Mouse (Mus musculus) spleen, postnatal 14 days (tissue): ENCODE results near the gene Cfap36.

ENCODE experiments used
- DNase-seq, 2 experiments: peaks; one replicate each; pipeline ENCODE4 v3.0.0; 2021 to 2022; ENCODE audit warnings: low spot score in 2 of 2

The Cfap36 gene

DNA sequence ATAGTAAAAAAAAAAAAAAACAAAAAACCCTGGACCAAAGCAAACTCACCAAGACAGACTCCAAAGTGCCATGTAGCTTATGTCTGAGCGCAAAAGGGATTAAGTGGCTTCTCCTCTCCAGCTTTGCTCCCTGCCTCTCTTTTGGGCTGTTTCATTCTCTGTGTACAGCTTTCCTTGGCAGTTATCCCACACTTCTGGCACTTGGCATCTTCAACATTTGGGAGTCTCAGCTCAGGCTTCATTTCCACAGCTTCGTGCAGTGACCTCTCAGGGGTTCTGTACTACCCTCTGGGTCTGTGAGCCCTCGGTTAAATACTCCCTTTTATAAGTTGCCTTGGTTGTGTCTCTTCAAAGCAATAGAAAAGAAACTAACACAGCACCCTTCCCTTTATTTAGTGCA, 66.6 kb downstream of the Cfap36 start:
- no peak for DNase-seq

GRCm38 (mm10) chr11:29179319-29179718, 67.9 kb downstream of the Cfap36 start:
- no peak for DNase-seq

- DNase-seq: no peak
These were observed 73.3 kb downstream of the Cfap36 start for GRCm38 (mm10) chr11:29173706-29174436.

DNA sequence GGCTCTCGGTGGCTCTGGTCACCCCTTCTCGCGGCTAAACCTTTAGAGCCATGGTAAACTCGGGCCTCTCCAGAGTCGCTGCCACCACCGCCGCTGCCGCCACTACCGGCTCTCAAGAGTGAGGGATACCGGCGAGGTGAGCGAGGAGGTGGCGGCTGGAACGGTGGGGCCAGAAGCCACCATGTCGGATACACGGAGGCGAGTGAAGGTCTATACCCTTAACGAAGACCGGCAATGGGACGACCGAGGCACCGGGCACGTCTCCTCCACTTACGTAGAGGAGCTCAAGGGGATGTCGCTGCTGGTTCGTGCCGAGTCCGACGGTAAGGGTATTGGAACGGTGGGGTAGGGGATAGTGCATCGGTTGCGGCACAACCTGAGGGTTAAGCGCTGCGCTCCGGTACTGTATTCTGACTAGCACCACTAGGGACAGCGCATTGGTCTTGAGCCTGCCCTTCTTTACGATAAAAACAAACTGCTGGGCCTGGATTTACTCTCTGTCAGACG, 74.0 kb downstream of the Cfap36 start:
- DNase-seq: peak; percentile 28 to 59

- DNase-seq: peak; percentile 90 to 93
These were observed 74.6 kb downstream of the Cfap36 start, which contains the start of gene Ppp4r3b for GRCm38 (mm10) chr11:29172563-29173124. Gene Ppp4r3b (plus strand): TSS chr11:29172890.

DNA sequence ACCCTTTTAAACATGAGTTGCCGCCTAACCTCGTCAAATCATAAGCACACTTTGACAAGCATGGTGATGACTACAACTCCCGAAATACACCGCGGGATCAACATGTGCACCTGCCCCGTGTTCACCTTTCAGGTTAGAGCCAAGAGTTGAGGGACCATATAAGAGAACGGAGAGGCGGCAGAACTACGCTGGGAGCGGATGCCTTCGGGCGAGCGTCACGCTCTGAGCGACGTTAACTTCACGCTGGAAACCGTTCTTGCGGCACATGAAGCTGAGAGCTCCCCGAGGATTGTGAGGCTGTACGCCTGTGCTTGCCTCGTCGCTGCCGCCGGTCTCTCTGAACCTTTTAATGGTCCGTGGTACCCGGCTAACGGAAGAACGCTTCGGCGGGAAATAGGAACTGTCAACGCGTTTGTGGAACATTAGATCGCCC, 75.2 kb downstream of the Cfap36 start:
- peak; percentile 10 to 51 for DNase-seq
